Mouse (Mus musculus) intestine, embryonic 15.5 days (tissue): ENCODE data around the gene Ulk2. TPM values are rescaled to one million over a fixed set of nuclear protein-coding genes. Genes with fewer than 3 reads are reported as not detected.

ENCODE experiments used
- ATAC-seq: fragments of 200-750 bp; cut with Nextera tagmentation; 2 replicates; pipeline ENCODE4 v1.8.0; 2017; ENCODE audit warnings: moderate TSS enrichment, moderate library complexity
- H3K27ac ChIP-seq: fragments of 300-500 bp; sonication (generic); 2 replicates; pipeline ENCODE4 v1.5.1; 2015; ENCODE audit warnings: mild to moderate bottlenecking, inconsistent platforms
- H3K27me3 ChIP-seq: fragments of 300-500 bp; sonication (generic); replicated peaks from 2 replicates; pipeline ENCODE4 v1.6.1; 2015; ENCODE audit warnings: inconsistent platforms
- H3K36me3 ChIP-seq: fragments of 300-500 bp; sonication (generic); 2 replicates; pipeline ENCODE4 v1.6.1; 2015; ENCODE audit warnings: inconsistent platforms
- H3K4me1 ChIP-seq: fragments of 300-500 bp; sonication (generic); replicated peaks from 2 replicates; pipeline ENCODE4 v1.6.1; 2015; ENCODE audit warnings: inconsistent platforms
- H3K4me2 ChIP-seq: fragments of 300-500 bp; sonication (generic); replicated peaks from 2 replicates; pipeline ENCODE4 v1.6.1; 2015; ENCODE audit warnings: mild to moderate bottlenecking, inconsistent platforms
- H3K4me3 ChIP-seq: fragments of 300-500 bp; sonication (generic); replicated peaks from 2 replicates; pipeline ENCODE4 v1.5.1; 2015; ENCODE audit warnings: inconsistent platforms
- H3K9ac ChIP-seq: fragments of 300-500 bp; sonication (generic); 2 replicates; pipeline ENCODE4 v1.6.1; 2015; ENCODE audit warnings: inconsistent platforms
- H3K9me3 ChIP-seq: fragments of 300-500 bp; sonication (generic); 2 replicates; pipeline ENCODE4 v1.6.1; 2016; ENCODE audit warnings: inconsistent platforms
- WGBS: fragments of 180-500 bp; shearing (Covaris S2); methylation state at CpG from one replicate; pipeline ENCODE4 v1.1.7; 2015; 5-methylcytosine and 5-hydroxymethylcytosine counted together
- polyA plus RNA-seq: library from polyadenylated mRNA; unstranded; fragments of >200 nt; fragmentation: Nextera tagmentation; extraction: Ambion mirVana; gene quantifications from 2 replicates; pipeline ENCODE4 v1.2.1, GENCODE M21; 2015

Ulk2 gene
- polyA plus RNA-seq, 1 experiment from 2014 or later: 9.7 TPM

GRCm38 (mm10) chr11:61751612-61752011, 103.3 kb downstream of the Ulk2 start:
- no peak for ATAC-seq
- Histone ChIP-seq H3K4me2 (no peak overlapping the region), H3K4me1 (no peaks in the 10 kb centered on the region), H3K9ac (no peak overlapping the region), H3K27ac (no peak overlapping the region), H3K27me3 (no peaks in the 10 kb centered on the region), H3K9me3 (no peaks in the 10 kb centered on the region), H3K4me3 (no peak overlapping the region), H3K36me3 (peaks cover 21% of the 10 kb centered on the region)
- 83% methylated on average over 5 of the region's 5 CpGs for WGBS

- H3K27ac ChIP-seq: no peak overlapping the region
- 62% methylated on average over 3 of the region's 3 CpGs for WGBS
- no peaks in the 10 kb centered on the region for H3K4me1 ChIP-seq
- H3K4me2 ChIP-seq: no peak overlapping the region
- no peaks in the 10 kb centered on the region for H3K27me3 ChIP-seq
- H3K9me3 ChIP-seq: no peaks in the 10 kb centered on the region
- H3K9ac ChIP-seq: no peak overlapping the region
- peaks cover 15% of the 10 kb centered on the region for H3K36me3 ChIP-seq
- no peak for ATAC-seq
- no peak overlapping the region for H3K4me3 ChIP-seq
Observed at GRCm38 (mm10) chr11:61747161-61747560, 107.7 kb downstream of the Ulk2 start.

- no peaks in the 10 kb centered on the region for H3K27me3 ChIP-seq
- no peak overlapping the region for H3K27ac ChIP-seq
- no peak overlapping the region for H3K4me2 ChIP-seq
- 93% methylated on average over 9 of the region's 9 CpGs for WGBS
- H3K9ac ChIP-seq: no peak overlapping the region
- ATAC-seq: no peak
- H3K4me1 ChIP-seq: no peaks in the 10 kb centered on the region
- H3K9me3 ChIP-seq: no peaks in the 10 kb centered on the region
- H3K36me3 ChIP-seq: peaks cover 14% of the 10 kb centered on the region
- no peak overlapping the region for H3K4me3 ChIP-seq
Observed at GRCm38 (mm10) chr11:61745781-61746180, 109.1 kb downstream of the Ulk2 start.

GRCm38 (mm10) chr11:61744460-61744859, 110.4 kb downstream of the Ulk2 start:
- H3K9ac ChIP-seq: no peak overlapping the region
- no peaks in the 10 kb centered on the region for H3K27me3 ChIP-seq
- ATAC-seq: no peak
- 71% methylated on average over 3 of the region's 3 CpGs for WGBS
- H3K4me2 ChIP-seq: no peak overlapping the region
- H3K4me3 ChIP-seq: no peak overlapping the region
- no peaks in the 10 kb centered on the region for H3K9me3 ChIP-seq
- H3K27ac ChIP-seq: no peak overlapping the region
- H3K4me1 ChIP-seq: no peaks in the 10 kb centered on the region
- peaks cover 19% of the 10 kb centered on the region; the same call in 1 of the 2 replicates for H3K36me3 ChIP-seq

- Histone ChIP-seq H3K9me3 (no peaks in the 10 kb centered on the region), H3K4me3 (no peak overlapping the region), H3K36me3 (peaks cover 25% of the 10 kb centered on the region), H3K27me3 (no peaks in the 10 kb centered on the region), H3K9ac (no peak overlapping the region), H3K4me1 (no peaks in the 10 kb centered on the region), H3K4me2 (no peak overlapping the region), H3K27ac (no peak overlapping the region)
- no peak for ATAC-seq
- 84% methylated on average over 3 of the region's 3 CpGs for WGBS
Observed at GRCm38 (mm10) chr11:61743768-61744167, 111.1 kb downstream of the Ulk2 start.

GRCm38 (mm10) chr11:61740500-61740899, 114.4 kb downstream of the Ulk2 start:
- H3K4me3 ChIP-seq: no peak overlapping the region
- H3K4me2 ChIP-seq: no peak overlapping the region
- peaks cover 29% of the 10 kb centered on the region for H3K36me3 ChIP-seq
- H3K9me3 ChIP-seq: no peaks in the 10 kb centered on the region
- H3K27ac ChIP-seq: no peak overlapping the region
- H3K9ac ChIP-seq: no peak overlapping the region
- H3K4me1 ChIP-seq: no peaks in the 10 kb centered on the region
- H3K27me3 ChIP-seq: no peaks in the 10 kb centered on the region
- no peak for ATAC-seq
- WGBS: 93% methylated on average over 1 of the region's 1 CpGs

GRCm38 (mm10) chr11:61737290-61737689, 117.6 kb downstream of the Ulk2 start:
- H3K4me2 ChIP-seq: no peak overlapping the region
- H3K27ac ChIP-seq: no peak overlapping the region
- H3K9ac ChIP-seq: no peak overlapping the region
- ATAC-seq: no peak
- H3K36me3 ChIP-seq: peaks cover 35% of the 10 kb centered on the region
- no peaks in the 10 kb centered on the region for H3K27me3 ChIP-seq
- WGBS: 90% methylated on average over 1 of the region's 1 CpGs
- no peak overlapping the region for H3K4me3 ChIP-seq
- no peaks in the 10 kb centered on the region for H3K4me1 ChIP-seq
- H3K9me3 ChIP-seq: no peaks in the 10 kb centered on the region

- 85% methylated on average over 7 of the region's 7 CpGs for WGBS
- Histone ChIP-seq H3K9me3 (no peaks in the 10 kb centered on the region), H3K36me3 (peaks cover 20% of the 10 kb centered on the region), H3K27ac (no peak overlapping the region), H3K4me1 (no peaks in the 10 kb centered on the region), H3K9ac (no peak overlapping the region), H3K27me3 (no peaks in the 10 kb centered on the region), H3K4me2 (no peak overlapping the region), H3K4me3 (no peak overlapping the region)
- peak; percentile 61 for ATAC-seq
Observed at GRCm38 (mm10) chr11:61732672-61733071, 122.2 kb downstream of the Ulk2 start.

- Histone ChIP-seq H3K4me2 (no peak overlapping the region), H3K4me1 (no peaks in the 10 kb centered on the region), H3K27me3 (no peaks in the 10 kb centered on the region), H3K9ac (no peak overlapping the region), H3K4me3 (no peak overlapping the region), H3K36me3 (peaks cover 13% of the 10 kb centered on the region), H3K9me3 (no peaks in the 10 kb centered on the region), H3K27ac (no peak overlapping the region)
- 58% methylated on average over 2 of the region's 2 CpGs for WGBS
- ATAC-seq: no peak
Observed at GRCm38 (mm10) chr11:61728037-61728436, 126.8 kb downstream of the Ulk2 start.

Other genes starting within 250 kb of the Ulk2 start
- 7.1 and 7.6 TPM in 2 replicates for gene Grap, start 201.8 kb downstream of the Ulk2 start, polyA plus RNA-seq
- 7.4 and 7.9 TPM in 2 replicates for gene Fam83g, start 171.0 kb downstream of the Ulk2 start, polyA plus RNA-seq
- gene Slc5a10, start 134.2 kb downstream of the Ulk2 start, polyA plus RNA-seq: 0.13 TPM in 1 of 2 replicates, not detected in the other
- gene Prpsap2, start 93.0 kb downstream of the Ulk2 start, polyA plus RNA-seq: 27.1 and 27.5 TPM in 2 replicates
- 14.3 and 16.3 TPM in 2 replicates for gene Akap10, start 75.2 kb upstream of the Ulk2 start, polyA plus RNA-seq
- gene Specc1, start 101.7 kb upstream of the Ulk2 start, polyA plus RNA-seq: 10.2 and 10.9 TPM in 2 replicates